Mouse (Mus musculus) adrenal gland, adult 18-20 months (tissue): ENCODE measurements around the gene Ube2l6. TPM values are rescaled to one million over a fixed set of nuclear protein-coding genes. Genes with fewer than 3 reads are reported as not detected.
"Not testable (repeated sequence)": the region's sequence is repeated elsewhere in the genome, so short reads cannot be mapped to it uniquely, and the experiment has no call there.

Source experiments
- DNase-seq, 2 experiments: peaks; one replicate each; pipeline ENCODE4 v3.0.0; 2021 to 2022; ENCODE audit warnings: low spot score in 2 of 2
- total RNA-seq, 2 experiments: library from RNA; stranded (reverse); gene quantifications; 1 replicate in 1 of 2; 2 replicates in 1 of 2; pipeline ENCODE4 v1.2.3; 2021

The Ube2l6 gene
- total RNA-seq, 2 experiments from 2014 or later, result 17.6 to 26.4 TPM

- no peak for DNase-seq
Observed at GRCm38 (mm10) chr2:84792516-84792915, 6.1 kb upstream of the Ube2l6 start.

GRCm38 (mm10) chr2:84793154-84793553 is 5.5 kb upstream of the Ube2l6 start:
- no peak for DNase-seq

GRCm38 (mm10) chr2:84793871-84794270 is 4.8 kb upstream of the Ube2l6 start:
- DNase-seq, result no peak

GRCm38 (mm10) chr2:84797833-84798492 is 665 bp upstream of the Ube2l6 start:
- DNase-seq, result peak; percentile 65 to 73

- peak; percentile 49 to 55 for DNase-seq
Observed at GRCm38 (mm10) chr2:84799041-84799561, 473 bp downstream of the Ube2l6 start.

GRCm38 (mm10) chr2:84800304-84800703 is 1.7 kb downstream of the Ube2l6 start:
- DNase-seq, result no peak

- not testable (repeated sequence) for DNase-seq
Observed at GRCm38 (mm10) chr2:84801223-84801622, 2.6 kb downstream of the Ube2l6 start.

- no peak for DNase-seq
Observed at GRCm38 (mm10) chr2:84803963-84804362, 5.3 kb downstream of the Ube2l6 start.

- no peak for DNase-seq
Observed at GRCm38 (mm10) chr2:84806546-84806945, 7.9 kb downstream of the Ube2l6 start.

GRCm38 (mm10) chr2:84809330-84809729 is 10.7 kb downstream of the Ube2l6 start:
- no peak for DNase-seq

GRCm38 (mm10) chr2:84810526-84810885 is 11.9 kb downstream of the Ube2l6 start:
- no peak for DNase-seq

- DNase-seq, result peak; percentile 74 to 82
Observed at GRCm38 (mm10) chr2:84810886-84811577, 12.4 kb downstream of the Ube2l6 start.

GRCm38 (mm10) chr2:84811880-84812279 is 13.3 kb downstream of the Ube2l6 start:
- no peak for DNase-seq

GRCm38 (mm10) chr2:84812676-84813075 is 14.0 kb downstream of the Ube2l6 start:
- no peak for DNase-seq

- DNase-seq, result no peak
Observed at GRCm38 (mm10) chr2:84819861-84820260, 21.2 kb downstream of the Ube2l6 start.

GRCm38 (mm10) chr2:84822552-84822951 is 23.9 kb downstream of the Ube2l6 start, which contains the start of gene Smtnl1:
TSS of gene Smtnl1 (minus strand) at chr2:84822652.
- no peak for DNase-seq

GRCm38 (mm10) chr2:84823237-84823636 is 24.6 kb downstream of the Ube2l6 start:
- DNase-seq, result no peak

- DNase-seq, result peak; percentile 67 to 70
Observed at GRCm38 (mm10) chr2:84826488-84827282, 28.1 kb downstream of the Ube2l6 start, which contains the start of gene Timm10. TSS of gene Timm10 (plus strand) at chr2:84826997.

GRCm38 (mm10) chr2:84827283-84827920 is 28.8 kb downstream of the Ube2l6 start:
- peak in 1 of 2 experiments; percentile 14 for DNase-seq

GRCm38 (mm10) chr2:84831666-84832391 is 33.2 kb downstream of the Ube2l6 start:
- DNase-seq, result peak; percentile 75 to 86
